Mouse (Mus musculus): ENCODE measurements around the gene Rnf220.

DNA sequence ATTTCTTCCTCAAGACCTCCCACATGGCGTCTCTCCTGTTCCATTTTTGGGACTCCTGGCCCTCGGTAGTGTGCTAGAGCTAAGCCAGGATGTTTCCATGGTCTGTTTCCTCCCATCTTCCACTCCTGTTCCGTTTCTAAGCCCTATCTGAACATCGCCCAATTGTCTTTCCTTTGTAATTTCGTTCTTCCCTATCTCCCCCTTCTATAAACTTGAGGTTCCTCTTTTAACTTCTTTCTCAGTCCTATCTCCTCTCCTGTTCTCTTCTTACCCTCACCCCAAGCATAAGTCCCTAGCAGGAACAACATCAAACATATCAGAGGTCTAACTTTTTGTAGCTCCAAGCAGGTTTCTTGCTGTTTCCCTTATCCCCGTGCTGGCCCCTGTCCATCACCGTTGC lies 40.1 kb upstream of the Rnf220 start:
- TF ChIP-seq CTCF (IDR thresholded peaks at IDR 0.05; ENCODE audit: low read depth, low read length) (no peak), POLR2A (IDR thresholded peaks at IDR 0.05; ENCODE audit: extremely low read depth, insufficient read depth, low read length) (no peak)

All from liver, adult 2 months (tissue).